Mouse (Mus musculus) lung, postnatal 25 days (tissue): ENCODE data around the gene Flywch1.

Experiments used
- DNase-seq: peaks from one replicate; pipeline ENCODE4 v3.0.0; 2022; ENCODE audit warnings: low spot score

The Flywch1 gene

GRCm38 (mm10) chr17:23744076-23744475 lies 27.3 kb downstream of the Flywch1 start:
- DNase-seq = no peak

GRCm38 (mm10) chr17:23742941-23743340 lies 28.5 kb downstream of the Flywch1 start:
- DNase-seq = no peak

- no peak for DNase-seq
Measured at GRCm38 (mm10) chr17:23742210-23742793, 29.1 kb downstream of the Flywch1 start.

- no peak for DNase-seq
Measured at GRCm38 (mm10) chr17:23741359-23742209, 29.8 kb downstream of the Flywch1 start.

GRCm38 (mm10) chr17:23740598-23741021 lies 30.8 kb downstream of the Flywch1 start, which contains the start of gene Paqr4:
Gene Paqr4 (minus strand): TSS chr17:23740867.
- DNase-seq = peak; percentile 32

- DNase-seq = peak; percentile 94
Measured at GRCm38 (mm10) chr17:23740136-23740584, 31.2 kb downstream of the Flywch1 start.

- DNase-seq = no peak
Measured at GRCm38 (mm10) chr17:23739202-23740135, 31.9 kb downstream of the Flywch1 start.

- DNase-seq = no peak
Measured at GRCm38 (mm10) chr17:23738836-23739201, 32.6 kb downstream of the Flywch1 start.

- no peak for DNase-seq
Measured at GRCm38 (mm10) chr17:23737493-23738445, 33.6 kb downstream of the Flywch1 start.

GRCm38 (mm10) chr17:23734341-23734740 lies 37.1 kb downstream of the Flywch1 start:
- DNase-seq = no peak

- no peak for DNase-seq
Measured at GRCm38 (mm10) chr17:23730441-23730840, 41.0 kb downstream of the Flywch1 start.

GRCm38 (mm10) chr17:23726758-23727142 lies 44.7 kb downstream of the Flywch1 start:
- DNase-seq = peak; percentile 81

GRCm38 (mm10) chr17:23725999-23726757 lies 45.2 kb downstream of the Flywch1 start, which contains the start of gene Pkmyt1:
Gene Pkmyt1 (plus strand): TSS chr17:23726336.
- peak; percentile 95 for DNase-seq

GRCm38 (mm10) chr17:23725477-23725876 lies 45.9 kb downstream of the Flywch1 start:
- DNase-seq = no peak

- DNase-seq = no peak
Measured at GRCm38 (mm10) chr17:23722376-23723125, 48.9 kb downstream of the Flywch1 start, which contains the start of gene 1520401A03Rik. Gene 1520401A03Rik (minus strand): TSS chr17:23722783.

GRCm38 (mm10) chr17:23721886-23722285 lies 49.5 kb downstream of the Flywch1 start:
- no peak for DNase-seq

GRCm38 (mm10) chr17:23719455-23719854 lies 51.9 kb downstream of the Flywch1 start:
- no peak for DNase-seq

- no peak for DNase-seq
Measured at GRCm38 (mm10) chr17:23717003-23717402, 54.4 kb downstream of the Flywch1 start.

GRCm38 (mm10) chr17:23706212-23706611 lies 65.2 kb downstream of the Flywch1 start:
- DNase-seq = peak; percentile 69
